Mouse (Mus musculus) liver, postnatal 0 days (tissue): ENCODE measurements around the gene Ttn.

Experiments used
- CTCF ChIP-seq: sonication (generic); IDR thresholded peaks from 2 replicates; pipeline ENCODE4 v1.5.1; 2016; ENCODE audit warnings: antibody characterized with exemption, low read depth
- EP300 ChIP-seq: IDR thresholded peaks from 2 replicates; pipeline ENCODE4 v1.6.1; 2016; ENCODE audit warnings: antibody characterized with exemption, low read depth, mild to moderate bottlenecking

GRCm38 (mm10) chr2:76655982-76656381 is 326.4 kb downstream of the Ttn start:
- TF ChIP-seq CTCF (no peak; the same call in 1 of the 2 replicates), EP300 (no peak)
